Mouse (Mus musculus) forebrain, embryonic 15.5 days (tissue): ENCODE results near the gene Prdm2. TPM values are rescaled to one million over a fixed set of nuclear protein-coding genes. Genes with fewer than 3 reads are reported as not detected.

Experiments used
- ATAC-seq: fragments of 200-750 bp; cut with Nextera tagmentation; replicated peaks from 2 replicates; pipeline ENCODE4 v1.8.0; 2017; ENCODE audit warnings: mild to moderate bottlenecking, moderate TSS enrichment, moderate library complexity
- H3K27ac ChIP-seq: fragments of 300-500 bp; sonication (generic); replicated peaks from 2 replicates; pipeline ENCODE4 v1.5.1; 2015; ENCODE audit warnings: mild to moderate bottlenecking, inconsistent platforms
- H3K27me3 ChIP-seq: fragments of 300-500 bp; sonication (generic); 2 replicates; pipeline ENCODE4 v1.6.1; 2015; ENCODE audit warnings: inconsistent platforms
- H3K36me3 ChIP-seq: fragments of 300-500 bp; sonication (generic); 2 replicates; pipeline ENCODE4 v1.6.1; 2015; ENCODE audit warnings: mild to moderate bottlenecking, inconsistent platforms
- H3K4me1 ChIP-seq: fragments of 300-500 bp; sonication (generic); 2 replicates; pipeline ENCODE4 v1.6.1; 2015; ENCODE audit warnings: inconsistent platforms
- H3K4me2 ChIP-seq: fragments of 300-500 bp; sonication (generic); replicated peaks from 2 replicates; pipeline ENCODE4 v1.6.1; 2015; ENCODE audit warnings: mild to moderate bottlenecking, inconsistent platforms
- H3K4me3 ChIP-seq: fragments of 300-500 bp; sonication (generic); 2 replicates; pipeline ENCODE4 v1.5.1; 2015; ENCODE audit warnings: mild to moderate bottlenecking, inconsistent platforms
- H3K9ac ChIP-seq: fragments of 300-500 bp; sonication (generic); replicated peaks from 2 replicates; pipeline ENCODE4 v1.6.1; 2015; ENCODE audit warnings: mild to moderate bottlenecking, inconsistent platforms
- H3K9me3 ChIP-seq: fragments of 300-500 bp; sonication (generic); 2 replicates; pipeline ENCODE4 v1.6.1; 2016; ENCODE audit warnings: inconsistent platforms
- WGBS: fragments of 180-500 bp; shearing (Covaris S2); methylation state at CpG from one replicate; pipeline ENCODE4 v1.1.7; 2015; ENCODE audit warnings: mixed read lengths; 5-methylcytosine and 5-hydroxymethylcytosine counted together
- polyA plus RNA-seq: library from polyadenylated mRNA; unstranded; fragments of >200 nt; fragmentation: Nextera tagmentation; extraction: Ambion mirVana; gene quantifications from 2 replicates; pipeline ENCODE4 v1.2.1, GENCODE M21; 2015

Prdm2 gene
- polyA plus RNA-seq, 1 experiment from 2014 or later, result 16.9 TPM

DNA sequence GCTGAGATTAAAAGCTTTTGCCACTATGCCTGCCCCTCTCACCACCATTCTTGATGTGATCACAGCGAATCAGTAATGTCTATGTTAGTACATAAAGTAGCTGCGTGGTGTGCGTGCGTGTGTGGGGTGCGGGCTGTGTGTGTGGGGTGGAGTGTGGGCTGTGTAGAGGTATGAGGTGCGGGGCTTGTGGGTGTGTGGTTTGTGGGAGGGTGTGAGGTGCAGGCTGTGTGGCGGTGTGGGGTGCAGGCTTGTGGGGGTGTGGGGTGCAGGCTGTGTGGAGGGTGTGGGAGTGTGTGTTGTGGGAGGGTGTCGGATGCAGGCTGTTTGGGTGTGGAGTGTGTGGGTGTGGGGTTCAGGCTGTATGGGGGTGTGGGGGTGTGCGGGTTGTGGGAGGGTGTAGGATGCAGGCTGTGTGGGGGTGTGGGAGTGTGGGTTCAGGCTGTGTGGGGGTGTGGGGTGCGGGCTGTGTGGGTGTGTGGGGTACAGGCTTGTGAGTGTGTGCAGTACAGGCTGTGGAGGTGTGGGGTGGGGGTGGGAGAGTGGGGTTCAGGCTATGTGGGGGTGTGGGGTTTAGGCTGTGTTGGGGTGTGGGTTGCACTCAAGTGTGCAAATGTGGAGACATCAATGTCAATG lies 19.1 kb upstream of the Prdm2 start:
- ATAC-seq, result peak; percentile 35; the same call in 1 of the 2 replicates

DNA sequence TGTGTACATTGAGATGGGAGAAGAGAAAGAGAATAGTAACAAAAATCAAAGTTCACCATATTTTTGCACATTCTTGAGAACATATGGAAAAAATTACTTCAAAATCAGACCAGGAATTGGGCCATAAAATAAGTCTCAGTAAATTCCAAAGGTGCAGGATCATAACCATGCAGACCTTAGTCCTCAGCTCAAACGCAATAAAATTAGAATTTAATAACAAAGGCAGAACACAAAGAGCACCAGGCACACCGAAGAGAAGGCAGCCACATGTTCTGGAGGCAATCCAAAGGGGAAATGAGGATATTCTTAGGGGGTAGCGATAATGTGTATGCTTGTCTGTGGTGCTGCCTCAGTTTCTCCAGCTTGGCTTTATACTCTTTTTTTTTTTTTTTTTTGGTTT lies 18.3 kb upstream of the Prdm2 start:
- no peaks in the 10 kb centered on the region for H3K27me3 ChIP-seq
- no peak overlapping the region for H3K4me2 ChIP-seq
- no peak for ATAC-seq
- no peak overlapping the region for H3K9ac ChIP-seq
- H3K36me3 ChIP-seq, result no peaks in the 10 kb centered on the region
- no peak overlapping the region for H3K27ac ChIP-seq
- no peaks in the 10 kb centered on the region for H3K9me3 ChIP-seq
- no peak overlapping the region for H3K4me3 ChIP-seq
- 82% methylated on average over 3 of the region's 3 CpGs for WGBS
- no peaks in the 10 kb centered on the region for H3K4me1 ChIP-seq

More for the DNA sequence above, 19.1 kb upstream of the Prdm2 start:
- Histone ChIP-seq H3K4me3 (no peak overlapping the region), H3K4me2 (no peak overlapping the region), H3K9me3 (no peaks in the 10 kb centered on the region), H3K27ac (no peak overlapping the region), H3K4me1 (no peaks in the 10 kb centered on the region), H3K9ac (no peak overlapping the region), H3K27me3 (no peaks in the 10 kb centered on the region), H3K36me3 (no peaks in the 10 kb centered on the region)
- 96% methylated on average over 10 of the region's 10 CpGs for WGBS

- no peak for ATAC-seq
- H3K4me3 ChIP-seq, result no peak overlapping the region
- no peak overlapping the region for H3K4me2 ChIP-seq
- no peaks in the 10 kb centered on the region for H3K36me3 ChIP-seq
- no peaks in the 10 kb centered on the region for H3K4me1 ChIP-seq
- H3K9ac ChIP-seq, result no peak overlapping the region
- H3K27ac ChIP-seq, result no peak overlapping the region
- WGBS, result 72% methylated on average over 5 of the region's 5 CpGs
- H3K27me3 ChIP-seq, result no peaks in the 10 kb centered on the region
- H3K9me3 ChIP-seq, result no peaks in the 10 kb centered on the region
Observed at GRCm38 (mm10) chr4:143227976-143228375, 15.2 kb upstream of the Prdm2 start.

- H3K27me3 ChIP-seq, result no peaks in the 10 kb centered on the region
- no peak for ATAC-seq
- no peaks in the 10 kb centered on the region for H3K36me3 ChIP-seq
- no peaks in the 10 kb centered on the region for H3K9me3 ChIP-seq
- 50% methylated on average over 9 of the region's 9 CpGs for WGBS
- H3K4me2 ChIP-seq, result no peak overlapping the region
- H3K4me3 ChIP-seq, result no peak overlapping the region
- no peak overlapping the region for H3K9ac ChIP-seq
- H3K27ac ChIP-seq, result no peak overlapping the region
- H3K4me1 ChIP-seq, result no peaks in the 10 kb centered on the region
Observed at GRCm38 (mm10) chr4:143225886-143226285, 13.1 kb upstream of the Prdm2 start.

DNA sequence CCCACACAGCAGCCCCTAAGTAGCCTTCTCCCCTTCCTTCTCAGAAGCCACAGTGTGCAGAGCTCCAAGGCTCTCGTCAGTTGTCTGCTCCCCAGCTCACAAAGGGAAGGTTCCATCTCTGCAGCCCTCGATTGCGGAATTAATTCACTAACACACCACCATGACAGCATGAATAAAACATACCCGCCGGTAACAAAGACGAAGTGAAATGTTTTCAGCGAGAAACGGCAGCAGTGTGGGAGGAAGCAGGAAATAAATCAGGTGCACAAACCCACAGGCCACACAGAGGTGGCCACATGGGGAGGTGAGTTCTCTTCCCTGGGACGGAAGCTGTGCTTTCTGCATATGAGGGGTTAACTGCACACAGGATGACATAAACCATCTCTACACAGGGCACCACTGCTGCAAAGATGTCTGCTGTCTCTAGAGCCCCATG lies 6.5 kb upstream of the Prdm2 start:
- Histone ChIP-seq H3K4me2 (peak overlapping the region; percentile 28), H3K36me3 (no peaks in the 10 kb centered on the region), H3K9ac (peak overlapping the region; percentile 28; the same call in 1 of the 2 replicates), H3K27ac (peak overlapping the region; percentile 77), H3K9me3 (no peaks in the 10 kb centered on the region), H3K4me3 (peak overlapping the region; percentile 20), H3K27me3 (no peaks in the 10 kb centered on the region), H3K4me1 (peaks cover 9% of the 10 kb centered on the region)
- WGBS, result 12% methylated on average over 9 of the region's 9 CpGs
- ATAC-seq, result peak; percentile 80

GRCm38 (mm10) chr4:143218858-143219257 lies 6.1 kb upstream of the Prdm2 start:
- 81% methylated on average over 2 of the region's 2 CpGs for WGBS
- no peaks in the 10 kb centered on the region for H3K27me3 ChIP-seq
- no peak overlapping the region for H3K9ac ChIP-seq
- H3K4me2 ChIP-seq, result peak overlapping the region; percentile 28; the same call in 1 of the 2 replicates
- H3K4me1 ChIP-seq, result peaks cover 9% of the 10 kb centered on the region
- H3K27ac ChIP-seq, result peak overlapping the region; percentile 77
- ATAC-seq, result no peak
- no peak overlapping the region for H3K4me3 ChIP-seq
- H3K36me3 ChIP-seq, result no peaks in the 10 kb centered on the region
- H3K9me3 ChIP-seq, result no peaks in the 10 kb centered on the region

GRCm38 (mm10) chr4:143217189-143217588 lies 4.4 kb upstream of the Prdm2 start:
- no peak for ATAC-seq
- no peak overlapping the region for H3K27ac ChIP-seq
- no peaks in the 10 kb centered on the region for H3K36me3 ChIP-seq
- 88% methylated on average over 7 of the region's 7 CpGs for WGBS
- no peak overlapping the region for H3K4me3 ChIP-seq
- no peaks in the 10 kb centered on the region for H3K9me3 ChIP-seq
- no peak overlapping the region for H3K4me2 ChIP-seq
- H3K27me3 ChIP-seq, result no peaks in the 10 kb centered on the region
- H3K9ac ChIP-seq, result no peak overlapping the region
- peaks cover 16% of the 10 kb centered on the region for H3K4me1 ChIP-seq

DNA sequence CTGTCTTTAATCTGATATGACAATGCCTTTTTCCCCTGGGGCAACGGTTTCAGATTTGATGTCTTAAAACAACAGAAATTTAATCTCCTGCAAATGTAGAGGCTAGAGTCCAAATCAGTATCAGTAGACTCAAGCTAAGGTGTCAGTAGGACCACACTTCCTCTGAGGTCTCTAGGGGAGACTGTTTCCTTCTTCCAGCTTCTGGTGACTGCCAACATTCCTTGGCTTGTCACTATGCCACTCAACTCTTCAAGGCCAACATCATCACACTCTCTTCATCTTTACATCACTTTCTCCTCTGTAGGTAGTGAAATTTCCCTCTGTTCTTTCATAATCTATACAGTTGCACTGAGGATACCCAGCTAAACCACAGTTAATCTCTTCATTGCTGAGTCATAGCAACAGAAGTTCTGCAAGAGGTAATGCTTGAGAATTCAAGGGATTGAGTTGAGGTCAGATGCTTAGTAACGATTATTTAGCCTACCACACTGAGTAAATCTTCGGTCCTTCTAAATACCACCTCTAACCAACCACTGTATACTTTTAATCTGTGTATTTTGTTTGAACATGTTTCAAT lies 1.5 kb upstream of the Prdm2 start:
- 93% methylated on average over 3 of the region's 3 CpGs for WGBS
- H3K4me1 ChIP-seq, result peaks cover 32% of the 10 kb centered on the region
- H3K27me3 ChIP-seq, result no peaks in the 10 kb centered on the region
- no peaks in the 10 kb centered on the region for H3K36me3 ChIP-seq
- no peak for ATAC-seq
- H3K4me2 ChIP-seq, result no peak overlapping the region
- H3K27ac ChIP-seq, result no peak overlapping the region
- no peak overlapping the region for H3K9ac ChIP-seq
- no peaks in the 10 kb centered on the region for H3K9me3 ChIP-seq
- no peak overlapping the region for H3K4me3 ChIP-seq

- Histone ChIP-seq H3K4me1 (peaks cover 30% of the 10 kb centered on the region), H3K27me3 (no peaks in the 10 kb centered on the region), H3K27ac (no peak overlapping the region), H3K9me3 (no peaks in the 10 kb centered on the region), H3K4me2 (no peak overlapping the region), H3K9ac (no peak overlapping the region), H3K36me3 (no peaks in the 10 kb centered on the region), H3K4me3 (no peak overlapping the region)
- 90% methylated on average over 4 of the region's 4 CpGs for WGBS
- ATAC-seq, result no peak
Observed at GRCm38 (mm10) chr4:143213571-143213970, 776 bp upstream of the Prdm2 start.

DNA sequence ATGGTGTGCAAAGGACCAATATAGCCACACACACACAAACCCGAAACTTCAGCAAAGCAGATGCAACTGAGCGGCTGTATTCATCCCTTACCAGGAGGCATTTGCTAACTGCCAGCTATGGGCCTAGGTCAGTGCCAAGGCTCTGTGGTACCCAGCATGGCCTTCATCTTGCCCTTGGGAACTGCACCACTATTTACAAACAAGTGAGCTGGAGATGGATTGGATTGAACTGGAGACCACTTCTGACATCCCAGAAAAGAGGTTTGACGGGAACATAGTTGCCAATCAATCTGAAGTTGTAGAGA lies 332 bp upstream of the Prdm2 start:
- peak overlapping the region; percentile 86; the same call in 1 of the 2 replicates for H3K9ac ChIP-seq
- H3K4me2 ChIP-seq, result peak overlapping the region; percentile 79
- H3K4me1 ChIP-seq, result peaks cover 30% of the 10 kb centered on the region
- H3K27me3 ChIP-seq, result no peaks in the 10 kb centered on the region
- 0 out of 2 replicates have a peak overlapping the region, but pooled peaks have one; percentile 89 for H3K27ac ChIP-seq
- H3K9me3 ChIP-seq, result no peaks in the 10 kb centered on the region
- 0 out of 2 replicates have a peak, but pooled peaks have one; percentile 13 for ATAC-seq
- no peaks in the 10 kb centered on the region for H3K36me3 ChIP-seq
- WGBS, result 95% methylated on average over 3 of the region's 3 CpGs
- peak overlapping the region; percentile 87 for H3K4me3 ChIP-seq

DNA sequence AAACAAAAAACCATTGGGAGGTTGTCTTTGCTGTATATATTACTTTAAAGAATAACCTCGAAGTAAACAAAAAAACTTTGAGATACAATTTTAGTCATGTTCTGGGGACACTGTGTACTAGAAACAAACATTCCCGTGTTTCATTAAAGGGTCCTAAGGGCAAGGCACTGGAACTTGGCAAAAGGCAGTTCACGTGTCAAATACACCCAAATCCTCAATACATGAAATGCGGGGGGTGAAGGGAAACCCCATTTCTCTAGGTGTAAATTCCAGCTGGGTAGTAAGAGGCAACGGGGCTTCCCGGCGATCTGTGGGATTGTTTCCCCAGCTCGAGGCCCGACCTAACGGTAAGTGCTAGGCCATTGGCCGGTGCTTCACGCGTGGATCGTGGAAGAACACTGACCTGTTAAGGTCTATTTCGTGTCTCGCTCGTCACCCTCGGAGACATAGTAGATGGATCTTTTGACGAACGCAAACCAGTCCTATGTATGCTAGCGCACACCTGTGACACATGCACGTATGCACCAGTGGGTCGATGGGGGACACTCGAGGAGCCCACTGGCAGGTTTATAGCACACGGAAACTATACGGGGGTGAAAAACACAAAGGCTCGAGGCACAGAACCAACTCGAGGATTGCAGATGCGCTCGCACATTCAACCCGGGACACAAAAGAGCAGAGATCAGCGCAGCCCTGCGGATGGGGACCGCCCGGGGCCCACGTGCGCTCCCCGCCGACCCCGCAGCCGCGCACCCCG lies 1.0 kb downstream of the Prdm2 start:
- 6% methylated on average over 43 of the region's 43 CpGs for WGBS
- Histone ChIP-seq H3K9ac (peak overlapping the region; percentile 86), H3K4me1 (peaks cover 30% of the 10 kb centered on the region), H3K27me3 (no peaks in the 10 kb centered on the region), H3K27ac (peak overlapping the region; percentile 89), H3K9me3 (no peaks in the 10 kb centered on the region), H3K4me2 (peak overlapping the region; percentile 79), H3K4me3 (peak overlapping the region; percentile 87), H3K36me3 (no peaks in the 10 kb centered on the region)
- ATAC-seq, result peak; percentile 73

GRCm38 (mm10) chr4:143209997-143210396 lies 2.8 kb downstream of the Prdm2 start:
- Histone ChIP-seq H3K9me3 (no peaks in the 10 kb centered on the region), H3K4me1 (peaks cover 30% of the 10 kb centered on the region), H3K36me3 (no peaks in the 10 kb centered on the region), H3K4me3 (no peak overlapping the region), H3K27ac (no peak overlapping the region), H3K27me3 (no peaks in the 10 kb centered on the region), H3K9ac (no peak overlapping the region), H3K4me2 (no peak overlapping the region)
- no peak for ATAC-seq
- WGBS, result 83% methylated on average over 2 of the region's 2 CpGs
